Mouse (Mus musculus): ENCODE measurements around the gene Babam2.

DNA sequence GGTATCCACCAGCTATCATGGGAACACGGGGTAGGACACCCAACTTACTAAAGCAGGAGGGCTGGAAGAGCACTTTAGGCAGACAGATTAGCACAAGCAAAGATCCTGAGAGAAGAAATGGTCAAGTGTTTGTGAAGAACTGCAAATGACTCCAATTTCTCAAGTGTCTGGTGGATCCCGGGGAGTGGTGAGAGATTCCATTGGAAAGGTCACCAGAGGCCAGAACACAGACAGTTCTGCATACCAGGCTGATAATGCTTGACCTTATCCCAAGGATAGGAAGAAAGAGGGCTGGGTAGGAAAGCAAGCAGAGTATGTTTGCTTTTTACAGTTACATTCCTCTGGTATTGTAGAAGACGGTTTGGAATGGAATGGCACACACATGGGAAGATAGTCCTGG is 320.2 kb downstream of the Babam2 start:
- TF ChIP-seq CTCF (IDR thresholded peaks at IDR 0.05) = no peak
- TF ChIP-seq POLR2A (IDR thresholded peaks at IDR 0.05; ENCODE audit: insufficient read depth, low read depth, low read length) = no peak
